Mouse (Mus musculus) retina, embryonic 14.5 days (tissue): Measurements from ENCODE around the gene Fam205a4.
"Not testable (repeated sequence)": the region's sequence is repeated elsewhere in the genome, so short reads cannot be mapped to it uniquely, and the experiment has no call there.

ENCODE experiments used
- DNase-seq: peaks from one replicate; pipeline ENCODE4 v3.0.0-alpha.2; 2015; ENCODE audit warnings: low spot score

The Fam205a4 gene

DNA sequence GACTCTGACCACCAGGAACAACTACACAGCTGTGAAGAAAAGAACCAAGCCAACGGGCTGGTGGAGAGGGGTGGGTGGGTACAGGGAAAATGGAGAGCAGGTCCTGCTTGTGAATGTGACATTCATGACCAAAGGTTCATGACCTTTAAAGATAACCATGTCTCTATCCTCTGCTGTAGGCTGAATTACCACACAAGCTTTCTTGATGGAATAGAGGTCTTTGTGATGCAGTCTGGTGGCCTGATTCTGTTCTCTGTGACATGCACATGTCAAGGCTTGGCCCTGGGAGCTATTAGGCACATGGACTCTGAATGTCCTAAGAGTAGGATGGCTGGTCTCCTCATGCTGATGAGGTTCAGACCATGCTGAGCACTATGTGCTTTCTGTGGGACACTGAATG lies at the start of gene Fam205a4:
Gene Fam205a4, plus strand, starts transcription at position 301 of the 400 bp plus-strand sequence.
- not testable (repeated sequence) for DNase-seq

DNA sequence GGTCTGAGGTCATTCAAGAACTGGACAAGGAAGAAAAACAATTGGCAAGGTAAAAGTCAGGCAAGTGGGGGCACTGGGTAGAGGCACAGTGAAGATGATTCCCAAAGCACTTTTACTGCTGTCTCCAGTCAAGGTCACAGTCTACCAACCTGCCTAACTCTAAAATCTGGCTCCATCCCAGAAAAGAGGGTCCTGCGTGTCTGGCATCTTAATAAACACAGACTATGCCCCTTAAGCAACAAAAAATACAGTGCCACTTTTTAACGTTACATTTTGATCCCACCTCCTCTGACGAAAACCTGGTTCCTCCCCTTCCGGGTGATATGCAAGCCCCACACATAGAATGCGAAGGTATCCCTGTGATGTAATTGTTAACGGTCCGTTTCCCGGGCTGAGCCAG lies 24.6 kb upstream of the Fam205a4 start, which contains the start of gene Gm20878:
Gene Gm20878, plus strand, starts transcription at position 301 of the 400 bp plus-strand sequence.
- not testable (repeated sequence) for DNase-seq
